Comparison of ENCODE assay signal across 15 mouse cellular contexts in the genomic region with DNA sequence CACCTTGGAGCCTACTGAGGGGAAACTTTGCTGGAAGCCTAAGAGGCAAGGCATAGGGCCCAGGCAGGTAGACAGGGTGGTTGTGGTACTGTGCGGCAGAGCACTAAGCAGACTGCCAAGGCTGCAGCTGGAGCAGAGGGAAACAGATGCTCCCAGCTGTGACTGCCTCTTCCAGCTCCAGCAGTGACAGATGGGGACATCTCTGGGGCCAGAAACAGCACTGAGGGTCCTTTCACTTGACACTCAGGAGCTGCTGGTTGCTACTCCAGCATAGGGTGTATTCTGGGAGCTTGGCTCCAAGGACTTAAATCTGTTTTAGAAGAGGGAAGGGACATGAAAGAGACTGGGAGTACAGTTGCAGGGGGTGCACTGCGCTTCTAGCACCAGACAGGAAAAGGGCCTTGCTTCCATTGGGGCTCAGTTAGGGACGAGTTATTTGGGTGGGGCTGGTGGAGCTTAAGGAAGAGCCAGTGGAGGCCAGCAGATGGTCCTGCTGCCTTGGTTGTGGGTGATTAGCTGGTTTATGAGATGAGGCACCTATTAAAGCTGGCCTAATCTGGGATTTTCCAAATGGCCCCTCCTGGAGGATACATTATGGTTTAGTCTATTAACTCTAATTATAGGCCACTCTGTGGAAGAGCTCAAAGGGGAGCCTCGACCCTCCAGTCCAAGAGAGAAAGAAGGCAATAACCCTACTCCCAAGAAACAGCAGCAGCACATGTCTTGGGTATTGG. TPM values are rescaled to one million over a fixed set of nuclear protein-coding genes. Genes with fewer than 3 reads are reported as not detected.
A peak's percentile ranks its signal among the peaks of the same experiment; 100 is the strongest.
DNase-seq lines count a peak whose midpoint lies in the region; ATAC-seq and TF ChIP-seq lines count a peak whose summit lies in the region.
"Had no signal": no experiment of that assay in that cellular context is flagged by ENCODE, and none has a peak within 500 bp of the region (broad histone marks: within the 10 kb centered on the region; RNA-seq: fewer than 3 reads in every experiment).

No protein-coding gene starts in this region.

- 61% methylated on average over 4 of the region's 4 CpGs for WGBS in intestine, postnatal 0 days
- WGBS in intestine, embryonic 16.5 days, result 55% methylated on average over 4 of the region's 4 CpGs
- 38% methylated on average over 4 of the region's 4 CpGs for WGBS in lung, embryonic 15.5 days
- 67% methylated on average over 4 of the region's 4 CpGs for WGBS in lung, adult 2 months

- H3K27me3 ChIP-seq in intestine, postnatal 0 days (replicated peaks; ENCODE audit: control insufficient read depth, insufficient read depth, low read length), result no peaks in the 10 kb centered on the region
- no peaks in the 10 kb centered on the region for H3K27me3 ChIP-seq in intestine, embryonic 16.5 days (replicated peaks; ENCODE audit: control insufficient read depth, insufficient read depth, low read length)
- H3K27me3 ChIP-seq in lung, embryonic 15.5 days, result no peaks in the 10 kb centered on the region

- no peak overlapping the region for H3K9ac ChIP-seq in intestine, postnatal 0 days (ENCODE audit: low read depth, low read length)
- no peak overlapping the region for H3K9ac ChIP-seq in intestine, embryonic 16.5 days (ENCODE audit: low read depth, low read length)
- H3K9ac ChIP-seq in lung, embryonic 15.5 days, result no peak overlapping the region

- no peak for TF ChIP-seq POLR2A in lung, adult 2 months (IDR thresholded peaks at IDR 0.05; ENCODE audit: borderline replicate concordance, extremely low read depth, low read depth, low read length)

- H3K9me3 ChIP-seq in intestine, postnatal 0 days (ENCODE audit: control insufficient read depth), result no peaks in the 10 kb centered on the region
- no peaks in the 10 kb centered on the region for H3K9me3 ChIP-seq in intestine, embryonic 16.5 days (ENCODE audit: control insufficient read depth, low read length)
- no peaks in the 10 kb centered on the region for H3K9me3 ChIP-seq in lung, embryonic 15.5 days

- DNase-seq in frontal cortex, postnatal 36 days (ENCODE audit: low spot score in 2 of 2), result no peak
- DNase-seq in lung, adult 2 months, result no peak
- DNase-seq in lung, postnatal 4 days, result peak; percentile 60 to 87
- DNase-seq: adrenal gland, postnatal 14 days; right cerebral cortex, postnatal 14 days; thymus, postnatal 4 days had no signal

- H3K27ac ChIP-seq in intestine, postnatal 0 days (ENCODE audit: low read depth, low read length), result peak overlapping the region; percentile 68
- no peak overlapping the region for H3K27ac ChIP-seq in intestine, embryonic 16.5 days (ENCODE audit: low read length)
- H3K27ac ChIP-seq in lung, embryonic 15.5 days, result peak overlapping the region; percentile 79

- no peak overlapping the region for H3K4me2 ChIP-seq in intestine, postnatal 0 days (replicated peaks; ENCODE audit: low read depth)
- H3K4me2 ChIP-seq in intestine, embryonic 16.5 days (ENCODE audit: low read depth, low read length), result no peak overlapping the region
- peak overlapping the region; percentile 87; the same call in 1 of the 2 replicates for H3K4me2 ChIP-seq in lung, embryonic 15.5 days

- no peaks in the 10 kb centered on the region; the same call in 1 of the 2 replicates for H3K36me3 ChIP-seq in intestine, postnatal 0 days (ENCODE audit: control insufficient read depth, insufficient read depth)
- no peaks in the 10 kb centered on the region for H3K36me3 ChIP-seq in intestine, embryonic 16.5 days (ENCODE audit: control insufficient read depth, insufficient read depth, low read length)
- H3K36me3 ChIP-seq in lung, embryonic 15.5 days, result no peaks in the 10 kb centered on the region

- H3K4me1 ChIP-seq in intestine, postnatal 0 days (replicated peaks; ENCODE audit: control insufficient read depth, insufficient read depth, low read length), result peaks cover 4% of the 10 kb centered on the region; the same call in 1 of the 2 replicates
- peaks cover 20% of the 10 kb centered on the region for H3K4me1 ChIP-seq in intestine, embryonic 16.5 days (ENCODE audit: control insufficient read depth, insufficient read depth, low read length)
- peaks cover 38% of the 10 kb centered on the region for H3K4me1 ChIP-seq in lung, embryonic 15.5 days
- H3K4me1 ChIP-seq in lung, adult 2 months (ENCODE audit: control insufficient read depth, insufficient read depth, low read length), result peaks cover 5% of the 10 kb centered on the region; the same call in 1 of the 2 replicates

- TF ChIP-seq CTCF in intestine, postnatal 0 days (IDR thresholded peaks at IDR 0.05; ENCODE audit: low read depth), result no peak
- TF ChIP-seq CTCF in lung, adult 2 months (IDR thresholded peaks at IDR 0.05; ENCODE audit: insufficient read depth, low read length), result no peak

- peak; percentile 53 for ATAC-seq in frontal cortex, adult (ENCODE audit: low TSS enrichment)
- no peak for ATAC-seq in intestine, postnatal 0 days
- ATAC-seq in intestine, embryonic 16.5 days, result no peak
- peak; percentile 77 for ATAC-seq in lung, embryonic 15.5 days (ENCODE audit: borderline replicate concordance, extremely low read depth, low FRiP score, low TSS enrichment)
- ATAC-seq in monocyte, adult 5-6 weeks (replicated peaks; ENCODE audit: insufficient number of reproducible peaks, low FRiP score, low TSS enrichment, poor library complexity, severe bottlenecking), result no peak

- no peak overlapping the region for H3K4me3 ChIP-seq in intestine, postnatal 0 days (ENCODE audit: low read depth, low read length)
- no peak overlapping the region for H3K4me3 ChIP-seq in intestine, embryonic 16.5 days (ENCODE audit: low read length)
- H3K4me3 ChIP-seq in lung, embryonic 15.5 days, result no peak overlapping the region
- no peak overlapping the region for H3K4me3 ChIP-seq in lung, adult 2 months (replicated peaks; ENCODE audit: extremely low read depth, low read depth, low read length)

RNA-seq across cellular contexts. Expression of gene Epha1, which starts 2.3 kb away (rescaled TPM):
- 13.3 and 13.7 TPM in 2 replicates for polyA plus RNA-seq in intestine, postnatal 0 days (2015; fragmentation: Nextera tagmentation; extraction: Ambion mirVana)
- 10.0 and 11.3 TPM in 2 replicates for polyA plus RNA-seq in intestine, embryonic 16.5 days (2015; fragmentation: Nextera tagmentation; extraction: Ambion mirVana)
- polyA plus RNA-seq in lung, embryonic 15.5 days (2015; fragmentation: Nextera tagmentation; extraction: Ambion mirVana), result 14.2 and 16.9 TPM in 2 replicates
- 22.4 and 26.7 TPM in 2 replicates for polyA plus RNA-seq in lung, adult 2 months (2012; rRNA removed)
- 0.29 to 0.43 TPM in 2 of 3 replicates, not detected in the other for total RNA-seq in monocyte, adult 5-6 weeks (2017)
- total RNA-seq: megakaryocyte, adult 5-6 weeks had no signal

RNA-seq across cellular contexts. Expression of gene Zyx, which starts 21.4 kb away (rescaled TPM):
- 50.9 and 54.8 TPM in 2 replicates for polyA plus RNA-seq in intestine, postnatal 0 days (2015; fragmentation: Nextera tagmentation; extraction: Ambion mirVana)
- polyA plus RNA-seq in intestine, embryonic 16.5 days (2015; fragmentation: Nextera tagmentation; extraction: Ambion mirVana), result 83.5 and 86.5 TPM in 2 replicates
- 161 and 167 TPM in 2 replicates for polyA plus RNA-seq in lung, embryonic 15.5 days (2015; fragmentation: Nextera tagmentation; extraction: Ambion mirVana)
- 311 and 352 TPM in 2 replicates for polyA plus RNA-seq in lung, adult 2 months (2012; rRNA removed)
- total RNA-seq in monocyte, adult 5-6 weeks (2017), result 102 to 184 TPM (median 117 TPM) in 3 replicates

RNA-seq across cellular contexts. Expression of gene Tas2r143, which starts 29.2 kb away (rescaled TPM):
- not detected in 2 replicates for polyA plus RNA-seq in intestine, postnatal 0 days (2015; fragmentation: Nextera tagmentation; extraction: Ambion mirVana)
- polyA plus RNA-seq in intestine, embryonic 16.5 days (2015; fragmentation: Nextera tagmentation; extraction: Ambion mirVana), result not detected in 2 replicates
- polyA plus RNA-seq in lung, embryonic 15.5 days (2015; fragmentation: Nextera tagmentation; extraction: Ambion mirVana), result not detected in 2 replicates
- polyA plus RNA-seq in lung, adult 2 months (2012; rRNA removed), result 0.63 and 0.92 TPM in 2 replicates
- total RNA-seq in monocyte, adult 5-6 weeks (2017), result 2.9 to 4.2 TPM in 2 of 3 replicates, not detected in the other
- total RNA-seq: layer of hippocampus, postnatal 25 days had no signal
- polyA plus RNA-seq: limb, embryonic 11.5 days had no signal

RNA-seq across cellular contexts. Expression of gene Tas2r135, which starts 34.4 kb away (rescaled TPM):
- polyA plus RNA-seq in intestine, postnatal 0 days (2015; fragmentation: Nextera tagmentation; extraction: Ambion mirVana), result not detected in 2 replicates
- not detected in 2 replicates for polyA plus RNA-seq in intestine, embryonic 16.5 days (2015; fragmentation: Nextera tagmentation; extraction: Ambion mirVana)
- not detected in 2 replicates for polyA plus RNA-seq in lung, embryonic 15.5 days (2015; fragmentation: Nextera tagmentation; extraction: Ambion mirVana)
- polyA plus RNA-seq in lung, adult 2 months (2012; rRNA removed), result 0.50 TPM in 1 of 2 replicates, not detected in the other
- 1.6 TPM in 1 of 3 replicates, not detected in the others for total RNA-seq in monocyte, adult 5-6 weeks (2017)
- total RNA-seq: layer of hippocampus, postnatal 25 days had no signal
- polyA plus RNA-seq: limb, embryonic 11.5 days had no signal

RNA-seq across cellular contexts. Expression of gene Fam131b, which starts 46.4 kb away (rescaled TPM):
- 0.05 and 0.12 TPM in 2 replicates for polyA plus RNA-seq in intestine, postnatal 0 days (2015; fragmentation: Nextera tagmentation; extraction: Ambion mirVana)
- 0.12 and 0.21 TPM in 2 replicates for polyA plus RNA-seq in intestine, embryonic 16.5 days (2015; fragmentation: Nextera tagmentation; extraction: Ambion mirVana)
- 0.06 and 0.14 TPM in 2 replicates for polyA plus RNA-seq in lung, embryonic 15.5 days (2015; fragmentation: Nextera tagmentation; extraction: Ambion mirVana)
- 0.42 and 0.45 TPM in 2 replicates for polyA plus RNA-seq in lung, adult 2 months (2012; rRNA removed)
- 0.10 to 0.32 TPM in 2 of 3 replicates, not detected in the other for total RNA-seq in monocyte, adult 5-6 weeks (2017)
- total RNA-seq: megakaryocyte, adult 5-6 weeks; neutrophil, adult 5-6 weeks had no signal

Comparison
In these comparisons a context has a peak if more than half of its experiments do, and no peak if none do; other contexts are left out.
1. DNase-seq: peak in lung, postnatal 4 days (2 of 2); none in frontal cortex, postnatal 36 days (0 of 2) and lung, adult 2 months (single experiment).
2. ATAC-seq: peak in frontal cortex, adult (single experiment) and lung, embryonic 15.5 days (single experiment); none in intestine, postnatal 0 days (single experiment), intestine, embryonic 16.5 days (single experiment) and monocyte, adult 5-6 weeks (single experiment).